Mouse (Mus musculus) lung, adult 2 months (tissue): ENCODE measurements around the gene Eloa.

Experiments
- CTCF ChIP-seq: fragments of 200-500 bp; IDR thresholded peaks from 2 replicates; pipeline ENCODE4 v1.5.1; 2011; ENCODE audit warnings: mild to moderate bottlenecking, low read length, control low read depth; ENCODE audit not compliant: insufficient read depth
- POLR2A ChIP-seq: fragments of 200-500 bp; IDR thresholded peaks from 2 replicates; pipeline ENCODE4 v1.6.1; 2011; ENCODE audit warnings: low read depth, mild to moderate bottlenecking, control low read depth, low read length, borderline replicate concordance; ENCODE audit errors: extremely low read depth

DNA sequence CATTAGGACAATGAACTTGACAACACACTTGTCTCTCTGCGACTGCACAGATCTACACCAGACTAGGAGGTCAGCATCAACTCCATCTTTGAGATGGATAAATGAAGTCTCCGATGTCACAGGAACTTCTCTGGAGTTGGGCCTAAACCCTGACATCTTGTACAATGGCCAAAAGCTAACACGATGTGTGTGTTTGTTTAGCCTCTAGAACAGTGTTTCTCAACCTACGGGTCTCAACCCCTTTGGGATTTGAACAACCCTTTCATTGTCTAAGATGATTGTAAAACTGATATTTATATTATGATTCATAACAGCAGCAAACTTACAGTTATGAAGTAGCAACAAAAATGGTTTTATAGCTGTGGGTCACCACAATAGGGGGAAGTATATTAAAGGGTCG is 36.4 kb upstream of the Eloa start:
- TF ChIP-seq POLR2A (no peak), CTCF (no peak)
